Mouse (Mus musculus): Measurements from ENCODE around the gene Cald1. TPM values are rescaled to one million over a fixed set of nuclear protein-coding genes. Genes with fewer than 3 reads are reported as not detected.
A peak's percentile ranks its signal among the peaks of the same experiment; 100 is the strongest.

The Cald1 gene
- polyA plus RNA-seq, 1 experiment: 65.2 TPM

GRCm38 (mm10) chr6:34633776-34634175, 35.5 kb downstream of the Cald1 start:
- H3K27ac ChIP-seq (replicated peaks; ENCODE audit: low read depth, low read length): no peak overlapping the region
- no peak overlapping the region for H3K4me3 ChIP-seq (ENCODE audit: insufficient read depth, low read depth, low read length)
- no peaks in the 10 kb centered on the region; the same call in 1 of the 2 replicates for H3K4me1 ChIP-seq (ENCODE audit: control insufficient read depth, insufficient read depth, insufficient read length, low read length)

- no peaks in the 10 kb centered on the region; the same call in 1 of the 2 replicates for H3K4me1 ChIP-seq (ENCODE audit: control insufficient read depth, insufficient read depth, insufficient read length, low read length)
Observed at GRCm38 (mm10) chr6:34637588-34638438, 39.5 kb downstream of the Cald1 start.

GRCm38 (mm10) chr6:34638667-34639066, 40.4 kb downstream of the Cald1 start:
- Histone ChIP-seq H3K4me3 (ENCODE audit: insufficient read depth, low read depth, low read length) (no peak overlapping the region), H3K4me1 (ENCODE audit: control insufficient read depth, insufficient read depth, insufficient read length, low read length) (no peaks in the 10 kb centered on the region; the same call in 1 of the 2 replicates), H3K27ac (replicated peaks; ENCODE audit: low read depth, low read length) (no peak overlapping the region)

More at GRCm38 (mm10) chr6:34637588-34638438, 39.5 kb downstream of the Cald1 start:
- Histone ChIP-seq H3K4me3 (ENCODE audit: insufficient read depth, low read depth, low read length) (no peak overlapping the region), H3K27ac (replicated peaks; ENCODE audit: low read depth, low read length) (no peak overlapping the region; the same call in 1 of the 2 replicates)

- Histone ChIP-seq H3K4me3 (ENCODE audit: insufficient read depth, low read depth, low read length) (no peak overlapping the region), H3K4me1 (ENCODE audit: control insufficient read depth, insufficient read depth, insufficient read length, low read length) (no peaks in the 10 kb centered on the region; the same call in 1 of the 2 replicates), H3K27ac (replicated peaks; ENCODE audit: low read depth, low read length) (no peak overlapping the region)
Observed at GRCm38 (mm10) chr6:34640226-34640625, 41.9 kb downstream of the Cald1 start.

- no peak overlapping the region for H3K4me3 ChIP-seq (ENCODE audit: insufficient read depth, low read depth, low read length)
- H3K27ac ChIP-seq (replicated peaks; ENCODE audit: low read depth, low read length): no peak overlapping the region
- no peaks in the 10 kb centered on the region; the same call in 1 of the 2 replicates for H3K4me1 ChIP-seq (ENCODE audit: control insufficient read depth, insufficient read depth, insufficient read length, low read length)
Observed at GRCm38 (mm10) chr6:34641081-34641480, 42.8 kb downstream of the Cald1 start.

- Histone ChIP-seq H3K4me3 (ENCODE audit: insufficient read depth, low read depth, low read length) (no peak overlapping the region), H3K4me1 (ENCODE audit: control insufficient read depth, insufficient read depth, insufficient read length, low read length) (no peaks in the 10 kb centered on the region; the same call in 1 of the 2 replicates), H3K27ac (replicated peaks; ENCODE audit: low read depth, low read length) (no peak overlapping the region)
Observed at GRCm38 (mm10) chr6:34642075-34642547, 43.8 kb downstream of the Cald1 start.

GRCm38 (mm10) chr6:34648017-34648787, 49.9 kb downstream of the Cald1 start:
- Histone ChIP-seq H3K4me3 (ENCODE audit: insufficient read depth, low read depth, low read length) (no peak overlapping the region), H3K4me1 (ENCODE audit: control insufficient read depth, insufficient read depth, insufficient read length, low read length) (no peaks in the 10 kb centered on the region), H3K27ac (replicated peaks; ENCODE audit: low read depth, low read length) (no peak overlapping the region)

- Histone ChIP-seq H3K27ac (replicated peaks; ENCODE audit: low read depth, low read length) (peak overlapping the region; percentile 40; the same call in 1 of the 2 replicates), H3K4me3 (ENCODE audit: insufficient read depth, low read depth, low read length) (no peak overlapping the region), H3K4me1 (ENCODE audit: control insufficient read depth, insufficient read depth, insufficient read length, low read length) (no peaks in the 10 kb centered on the region)
Observed at GRCm38 (mm10) chr6:34651298-34651697, 53.0 kb downstream of the Cald1 start.

- no peak overlapping the region for H3K27ac ChIP-seq (replicated peaks; ENCODE audit: low read depth, low read length)
- peaks cover 5% of the 10 kb centered on the region for H3K4me1 ChIP-seq (ENCODE audit: control insufficient read depth, insufficient read depth, insufficient read length, low read length)
- no peak overlapping the region for H3K4me3 ChIP-seq (ENCODE audit: insufficient read depth, low read depth, low read length)
Observed at GRCm38 (mm10) chr6:34655719-34656118, 57.4 kb downstream of the Cald1 start.

- peaks cover 6% of the 10 kb centered on the region for H3K4me1 ChIP-seq (ENCODE audit: control insufficient read depth, insufficient read depth, insufficient read length, low read length)
- no peak overlapping the region for H3K4me3 ChIP-seq (ENCODE audit: insufficient read depth, low read depth, low read length)
- no peak overlapping the region for H3K27ac ChIP-seq (replicated peaks; ENCODE audit: low read depth, low read length)
Observed at GRCm38 (mm10) chr6:34658791-34659190, 60.5 kb downstream of the Cald1 start.

GRCm38 (mm10) chr6:34660724-34661123, 62.4 kb downstream of the Cald1 start:
- Histone ChIP-seq H3K4me1 (ENCODE audit: control insufficient read depth, insufficient read depth, insufficient read length, low read length) (peaks cover 6% of the 10 kb centered on the region), H3K27ac (replicated peaks; ENCODE audit: low read depth, low read length) (no peak overlapping the region), H3K4me3 (ENCODE audit: insufficient read depth, low read depth, low read length) (no peak overlapping the region)

GRCm38 (mm10) chr6:34662626-34663025, 64.3 kb downstream of the Cald1 start:
- Histone ChIP-seq H3K4me1 (ENCODE audit: control insufficient read depth, insufficient read depth, insufficient read length, low read length) (peaks cover 6% of the 10 kb centered on the region), H3K27ac (replicated peaks; ENCODE audit: low read depth, low read length) (no peak overlapping the region), H3K4me3 (ENCODE audit: insufficient read depth, low read depth, low read length) (no peak overlapping the region)

- Histone ChIP-seq H3K27ac (replicated peaks; ENCODE audit: low read depth, low read length) (no peak overlapping the region), H3K4me1 (ENCODE audit: control insufficient read depth, insufficient read depth, insufficient read length, low read length) (peaks cover 3% of the 10 kb centered on the region; the same call in 1 of the 2 replicates), H3K4me3 (ENCODE audit: insufficient read depth, low read depth, low read length) (no peak overlapping the region)
Observed at GRCm38 (mm10) chr6:34664291-34664690, 66.0 kb downstream of the Cald1 start.

- peaks cover 3% of the 10 kb centered on the region; the same call in 1 of the 2 replicates for H3K4me1 ChIP-seq (ENCODE audit: control insufficient read depth, insufficient read depth, insufficient read length, low read length)
Observed at GRCm38 (mm10) chr6:34664749-34665148, 66.4 kb downstream of the Cald1 start.

GRCm38 (mm10) chr6:34668739-34669254, 70.5 kb downstream of the Cald1 start:
- H3K27ac ChIP-seq (replicated peaks; ENCODE audit: low read depth, low read length): no peak overlapping the region
- no peak overlapping the region for H3K4me3 ChIP-seq (ENCODE audit: insufficient read depth, low read depth, low read length)
- no peaks in the 10 kb centered on the region for H3K4me1 ChIP-seq (ENCODE audit: control insufficient read depth, insufficient read depth, insufficient read length, low read length)

More at GRCm38 (mm10) chr6:34664749-34665148, 66.4 kb downstream of the Cald1 start:
- H3K4me3 ChIP-seq (ENCODE audit: insufficient read depth, low read depth, low read length): no peak overlapping the region
- no peak overlapping the region for H3K27ac ChIP-seq (replicated peaks; ENCODE audit: low read depth, low read length)
